Mouse (Mus musculus): ENCODE results near the gene Cacna1e. TPM values are rescaled to one million over a fixed set of nuclear protein-coding genes. Genes with fewer than 3 reads are reported as not detected.

Gene Cacna1e
- total and polyA plus RNA-seq, 3 experiments: 0.60 to 8.5 (median 2.5) TPM

DNA sequence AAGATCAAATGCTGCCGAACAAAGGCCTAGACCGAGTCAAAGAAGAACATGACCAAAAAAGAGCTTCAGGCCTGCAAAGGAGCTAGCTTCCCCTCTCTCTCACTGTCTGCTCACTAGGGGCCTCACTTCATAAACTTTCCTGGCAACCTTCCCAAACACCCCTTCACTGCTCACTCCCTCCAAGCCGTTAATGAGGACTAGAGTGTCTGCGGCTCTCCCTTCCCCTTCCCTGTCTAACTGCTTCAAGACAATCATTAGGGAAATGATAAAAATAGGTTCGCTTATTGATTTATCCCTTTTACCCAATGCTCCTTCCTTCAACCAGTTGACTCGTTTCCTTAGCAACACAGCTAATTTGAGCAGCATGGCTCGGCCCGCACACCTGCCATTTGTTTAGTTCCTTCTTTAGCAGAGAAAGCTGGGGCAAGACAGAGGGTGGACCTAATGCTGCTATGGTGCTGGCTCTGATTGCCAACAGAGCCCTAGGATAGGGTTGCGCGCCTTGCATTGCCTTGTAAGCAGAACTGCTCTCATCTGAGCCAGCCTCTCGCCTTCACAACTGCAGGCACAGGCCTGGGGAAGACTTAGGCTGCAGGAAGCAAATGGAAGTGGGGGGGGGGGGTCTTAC, 179.6 kb downstream of the Cacna1e start:
- H3K4me1 ChIP-seq (ENCODE audit: control insufficient read depth in 1 of 2, insufficient read depth in 2 of 2): peaks cover 4 to 31% of the 10 kb centered on the region in 2 experiments; a peak in 3 of 4 replicates
- H3K9me3 ChIP-seq (replicated peaks; ENCODE audit: low read length): no peaks in the 10 kb centered on the region
- no peak overlapping the region for H3K27ac ChIP-seq (ENCODE audit: insufficient read depth, low read depth)
- H3K36me3 ChIP-seq (replicated peaks in 1 of 2; ENCODE audit: control insufficient read depth in 1 of 2, insufficient read depth in 1 of 2, low read length in 1 of 2): peaks cover 0 to 18% of the 10 kb centered on the region in 2 experiments
- no peak overlapping the region for H3K4me2 ChIP-seq (ENCODE audit: insufficient read depth, low read depth, poor library complexity, severe bottlenecking)
- TF ChIP-seq USF2 (conservative IDR thresholded peaks at IDR 0.05; ENCODE audit: low read depth, low read length): no peak
- TF ChIP-seq MAZ (IDR thresholded peaks at IDR 0.05; ENCODE audit: low read depth, low read length): no peak
- no peak for TF ChIP-seq ZMIZ1 (IDR thresholded peaks at IDR 0.05; ENCODE audit: low read depth, low read length)
- TF ChIP-seq BHLHE40 (IDR thresholded peaks at IDR 0.05; ENCODE audit: low read depth, low read length): no peak
- no peak for TF ChIP-seq USF1 (IDR thresholded peaks at IDR 0.05; ENCODE audit: low read depth, low read length)
- no peak for TF ChIP-seq ZC3H11A (IDR thresholded peaks at IDR 0.05; ENCODE audit: low read depth, low read length)
- no peak for TF ChIP-seq ZNF384 (IDR thresholded peaks at IDR 0.05; ENCODE audit: low read depth, low read length)
- TF ChIP-seq CHD2 (IDR thresholded peaks at IDR 0.05; ENCODE audit: low read length): no peak
- TF ChIP-seq ZKSCAN1 (IDR thresholded peaks at IDR 0.05; ENCODE audit: borderline replicate concordance, low read depth, low read length): no peak
- H3K9ac ChIP-seq (ENCODE audit: insufficient read depth, low read depth): no peak overlapping the region
- H3K4me3 ChIP-seq (replicated peaks in 1 of 3; ENCODE audit: low read depth in 2 of 3, low read length in 2 of 3, poor library complexity in 1 of 3): no peak overlapping the region
- no peaks in the 10 kb centered on the region for H3K27me3 ChIP-seq (replicated peaks)
- dilution Hi-C loops (cut with MboI; ENCODE audit: extremely low pct_ligation_motif_present, extremely low pct_unique_long_range_greater_than_20kb, low sequenced_read_pairs): no loop called here
- in situ Hi-C loops (cut with MboI; ENCODE audit: low pct_ligation_motif_present, low pct_unique_long_range_greater_than_20kb, low sequenced_read_pairs): no loop called here
- no peaks in the 10 kb centered on the region for H3K79me2 ChIP-seq (replicated peaks; ENCODE audit: control insufficient read depth, extremely low read depth, insufficient read depth, poor library complexity, severe bottlenecking)
- peak; percentile 21 for DNase-seq (ENCODE audit: extremely low read depth)

DNA sequence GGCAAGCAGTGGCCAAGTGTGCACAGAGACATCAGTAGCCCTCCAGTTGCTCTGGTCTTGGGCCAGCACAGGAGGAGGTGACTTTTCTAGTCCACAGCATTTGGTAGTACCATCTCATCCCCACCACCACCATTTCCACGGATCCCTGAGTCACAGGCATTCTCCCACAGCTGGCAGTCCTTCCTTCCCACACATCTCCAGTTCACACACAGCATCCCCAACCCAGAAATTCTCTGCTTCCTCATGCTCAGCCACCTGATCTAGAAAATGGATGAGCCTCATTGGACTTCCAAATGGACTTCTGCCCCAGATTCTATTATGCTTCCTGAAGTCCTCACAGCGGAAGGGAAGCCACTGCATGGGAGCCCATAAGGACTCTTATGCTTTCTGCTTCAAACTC, 181.7 kb downstream of the Cacna1e start:
- Histone ChIP-seq H3K4me1 (ENCODE audit: control insufficient read depth in 1 of 2, insufficient read depth in 2 of 2) (peaks cover 4 to 31% of the 10 kb centered on the region in 2 experiments; a peak in 3 of 4 replicates), H3K9ac (ENCODE audit: insufficient read depth, low read depth) (no peak overlapping the region), H3K9me3 (replicated peaks; ENCODE audit: low read length) (no peaks in the 10 kb centered on the region), H3K27me3 (replicated peaks) (no peaks in the 10 kb centered on the region), H3K79me2 (replicated peaks; ENCODE audit: control insufficient read depth, extremely low read depth, insufficient read depth, poor library complexity, severe bottlenecking) (no peaks in the 10 kb centered on the region), H3K4me2 (ENCODE audit: insufficient read depth, low read depth, poor library complexity, severe bottlenecking) (no peak overlapping the region), H3K27ac (ENCODE audit: insufficient read depth, low read depth) (no peak overlapping the region), H3K4me3 (replicated peaks in 1 of 3; ENCODE audit: low read depth in 2 of 3, low read length in 2 of 3, poor library complexity in 1 of 3) (no peak overlapping the region), H3K36me3 (replicated peaks in 1 of 2; ENCODE audit: control insufficient read depth in 1 of 2, insufficient read depth in 1 of 2, low read length in 1 of 2) (peaks cover 0 to 23% of the 10 kb centered on the region in 2 experiments)
- in situ Hi-C loops (cut with MboI; ENCODE audit: low pct_ligation_motif_present, low pct_unique_long_range_greater_than_20kb, low sequenced_read_pairs) (no loop called here), dilution Hi-C loops (cut with MboI; ENCODE audit: extremely low pct_ligation_motif_present, extremely low pct_unique_long_range_greater_than_20kb, low sequenced_read_pairs) (no loop called here)
- DNase-seq (ENCODE audit: extremely low read depth): no peak
- TF ChIP-seq UBTF (IDR thresholded peaks at IDR 0.05; ENCODE audit: low read depth, low read length): no peak
- no peak for TF ChIP-seq ETS1 (conservative IDR thresholded peaks at IDR 0.05; ENCODE audit: low read depth, low read length)
- no peak for TF ChIP-seq MEF2A (IDR thresholded peaks at IDR 0.05; ENCODE audit: borderline replicate concordance, low read depth, low read length)
- no peak for TF ChIP-seq MAX (IDR thresholded peaks at IDR 0.05; ENCODE audit: low read length)
- TF ChIP-seq EP300 (IDR thresholded peaks at IDR 0.05; ENCODE audit: low read length): no peak
- no peak for TF ChIP-seq ZKSCAN1 (IDR thresholded peaks at IDR 0.05; ENCODE audit: borderline replicate concordance, low read depth, low read length)
- TF ChIP-seq USF2 (conservative IDR thresholded peaks at IDR 0.05; ENCODE audit: low read depth, low read length): no peak
- TF ChIP-seq RCOR1 (conservative IDR thresholded peaks at IDR 0.05; ENCODE audit: low read depth, low read length): no peak
- TF ChIP-seq CHD1 (IDR thresholded peaks at IDR 0.05; ENCODE audit: low read depth, low read length): no peak
- no peak for TF ChIP-seq MAFK (IDR thresholded peaks at IDR 0.05; ENCODE audit: insufficient replicate concordance, low read length)
- no peak for TF ChIP-seq IRF4 (IDR thresholded peaks at IDR 0.05; ENCODE audit: low read depth, low read length)
- TF ChIP-seq GABPA (IDR thresholded peaks at IDR 0.05; ENCODE audit: insufficient replicate concordance, low read depth, low read length): no peak
- no peak for TF ChIP-seq USF1 (IDR thresholded peaks at IDR 0.05; ENCODE audit: low read depth, low read length)
- TF ChIP-seq SMC3 (IDR thresholded peaks at IDR 0.05; ENCODE audit: low read depth, low read length): no peak
- TF ChIP-seq JUND (conservative IDR thresholded peaks at IDR 0.05; ENCODE audit: low read depth, low read length): no peak
- no peak for TF ChIP-seq CHD2 (IDR thresholded peaks at IDR 0.05; ENCODE audit: low read length)
- TF ChIP-seq E2F4 (IDR thresholded peaks at IDR 0.05; ENCODE audit: insufficient replicate concordance, low read depth, low read length): no peak
- no peak for TF ChIP-seq ZNF384 (IDR thresholded peaks at IDR 0.05; ENCODE audit: low read depth, low read length)
